Mouse (Mus musculus) adrenal gland, postnatal 4 days (tissue): ENCODE data around the gene Atxn10. TPM values are rescaled to one million over a fixed set of nuclear protein-coding genes. Genes with fewer than 3 reads are reported as not detected.
"Not testable (repeated sequence)": the region's sequence is repeated elsewhere in the genome, so short reads cannot be mapped to it uniquely, and the experiment has no call there.

ENCODE experiments used
- DNase-seq, 2 experiments: peaks; one replicate each; pipeline ENCODE4 v3.0.0; 2021 to 2022; ENCODE audit warnings: low spot score in 2 of 2, mixed read lengths in 2 of 2
- total RNA-seq, 2 experiments: library from RNA; stranded (reverse); gene quantifications; 2 replicates each; pipeline ENCODE4 v1.2.3; 2021

Atxn10 gene
- total RNA-seq, 2 experiments from 2014 or later = 149 to 156 TPM

DNA sequence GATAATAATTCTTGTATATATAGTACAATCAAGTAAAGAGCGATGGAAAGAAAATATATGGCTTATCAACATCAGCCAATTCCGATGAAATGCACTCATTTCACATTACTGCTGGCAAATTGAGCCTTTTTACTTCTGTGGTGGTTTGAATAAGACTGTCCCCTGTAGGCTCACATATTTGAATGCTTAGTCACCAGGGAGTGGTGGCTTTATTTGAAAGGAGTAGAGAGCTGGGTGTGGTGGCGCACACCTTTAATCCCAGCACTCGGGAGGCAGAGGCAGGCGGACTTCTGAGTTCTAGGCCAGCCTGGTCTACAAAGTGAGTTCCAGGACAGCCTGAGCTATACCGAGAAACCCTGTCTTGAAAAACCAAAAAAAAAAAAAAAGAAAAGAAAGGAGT, 2.5 kb upstream of the Atxn10 start:
- DNase-seq = not testable (repeated sequence)

DNA sequence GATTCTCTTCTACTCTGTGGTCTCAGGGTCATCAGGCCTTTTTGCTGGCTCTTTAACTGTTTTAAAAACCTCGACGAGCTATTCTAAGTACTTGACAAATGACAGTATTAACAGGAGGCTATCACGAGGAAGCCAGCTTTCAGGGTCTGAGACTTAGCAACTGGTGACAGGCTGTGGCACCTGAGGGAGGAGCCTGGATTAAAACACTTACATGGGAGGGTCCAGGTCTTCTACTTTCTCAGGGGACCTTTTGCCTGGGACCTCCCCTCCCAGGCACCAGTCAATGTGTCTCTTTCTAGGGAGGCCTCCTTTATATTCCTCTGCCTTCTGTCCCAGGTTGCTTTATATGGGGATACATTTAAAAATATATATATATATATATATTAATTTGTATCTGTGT, 1.8 kb upstream of the Atxn10 start:
- no peak for DNase-seq

DNA sequence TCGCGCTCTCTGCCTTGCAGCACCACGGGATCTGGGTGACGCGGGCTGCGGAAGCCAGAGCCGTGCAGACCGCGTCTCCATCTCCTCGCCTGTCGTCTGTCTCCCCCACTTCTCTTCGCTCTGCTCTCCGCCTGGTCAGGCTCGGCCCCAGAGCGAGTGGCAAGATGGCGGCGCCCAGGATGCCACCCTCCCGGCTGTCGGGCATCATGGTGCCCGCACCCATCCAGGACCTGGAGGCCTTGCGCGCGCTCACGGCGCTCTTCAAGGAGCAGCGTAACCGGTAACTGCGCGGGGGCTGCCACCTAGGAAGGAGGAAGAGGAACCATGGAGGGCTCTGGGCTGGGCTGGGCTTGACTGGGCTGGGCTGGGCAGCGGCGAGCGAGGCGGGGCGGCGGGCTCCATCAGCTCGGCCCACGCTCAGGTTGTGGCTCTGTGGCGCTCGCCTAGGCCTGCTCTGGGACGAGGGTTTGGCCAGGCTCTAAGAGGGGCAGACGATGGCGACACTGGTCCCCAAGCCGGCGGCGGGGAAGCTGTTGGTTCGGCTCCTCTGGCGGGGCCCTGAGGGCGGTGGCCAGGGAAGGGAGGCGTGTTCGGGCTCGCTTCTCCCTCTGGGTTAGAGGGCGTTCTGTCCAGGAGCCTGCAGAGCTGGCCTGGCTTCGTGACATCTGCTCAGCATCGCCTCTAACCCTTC, 401 bp downstream of the Atxn10 start:
- peak; percentile 58 to 59 for DNase-seq

DNA sequence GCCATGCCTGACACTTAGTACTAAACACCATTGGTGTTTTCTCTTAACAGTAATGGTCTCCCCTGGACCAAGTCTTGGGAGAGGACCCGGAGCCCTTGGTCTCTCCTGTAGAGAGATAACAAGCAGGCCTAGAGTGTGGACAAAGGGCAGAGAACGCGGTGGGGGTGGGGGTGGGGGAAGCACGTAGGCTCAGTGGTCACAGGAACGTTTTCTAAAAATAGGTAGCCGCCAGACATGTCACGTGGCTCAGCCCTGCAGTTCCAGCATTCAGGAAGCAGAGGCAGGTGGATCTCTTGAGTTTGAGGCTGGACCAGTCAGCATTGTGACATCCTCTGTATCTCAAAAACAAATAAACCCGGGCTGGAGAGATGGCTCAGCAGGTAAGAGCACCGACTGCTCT, 1.2 kb downstream of the Atxn10 start:
- no peak for DNase-seq

DNA sequence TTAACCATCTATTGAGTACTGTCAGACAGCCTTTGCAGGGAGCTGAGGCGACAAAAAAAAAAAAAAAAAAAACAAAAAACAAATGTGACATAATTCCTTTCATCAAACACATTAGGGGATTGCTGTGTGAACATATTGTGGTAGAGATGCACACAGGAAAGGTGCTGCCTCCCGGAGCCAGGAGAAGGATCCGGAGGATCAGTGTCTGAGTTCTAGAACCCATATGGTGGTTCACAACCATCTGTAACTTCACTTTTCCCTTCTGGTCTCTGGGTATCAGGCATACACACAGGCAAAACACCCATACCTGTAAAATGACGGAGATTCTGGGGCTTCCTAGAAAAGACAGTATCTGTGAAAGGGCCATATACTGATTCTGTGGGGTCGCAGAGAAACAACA, 1.9 kb downstream of the Atxn10 start:
- DNase-seq = no peak

DNA sequence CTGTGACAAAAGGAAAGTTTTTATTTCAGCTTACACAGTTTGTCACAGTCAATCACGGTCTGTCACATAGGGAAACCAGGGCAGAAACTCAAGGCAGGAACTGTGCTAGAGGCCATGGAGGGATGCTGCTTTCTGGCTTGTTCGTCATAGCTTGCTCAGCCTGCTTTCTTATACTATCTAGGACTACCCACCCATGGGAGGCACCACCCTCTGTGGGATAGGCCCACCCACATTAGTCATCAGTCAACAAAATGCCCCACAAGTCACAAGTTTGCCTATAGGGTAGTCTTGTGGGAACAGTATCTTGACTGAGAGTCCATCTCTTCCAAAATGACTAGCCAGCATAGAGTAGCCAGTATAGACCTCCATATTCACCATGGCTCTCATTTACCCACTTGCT, 6.2 kb downstream of the Atxn10 start:
- DNase-seq = no peak

DNA sequence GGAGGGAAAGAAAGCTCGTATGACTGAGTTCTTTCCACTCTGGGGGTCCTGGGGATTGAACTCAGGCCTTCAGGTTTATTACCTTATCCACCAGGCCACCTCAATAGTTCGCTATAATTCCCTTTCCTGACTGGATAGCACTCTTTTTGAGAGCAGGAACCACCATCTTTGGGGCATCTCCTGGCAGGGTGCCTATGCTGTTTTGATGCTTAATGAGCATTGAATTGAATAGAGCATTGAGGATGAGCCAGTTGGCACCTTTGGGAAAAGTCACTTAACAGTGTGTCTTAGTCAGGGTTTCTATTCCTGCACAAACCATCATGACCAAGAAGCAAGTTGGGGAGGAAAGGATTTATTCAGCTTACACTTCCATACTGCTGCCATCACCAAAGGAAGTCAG, 8.6 kb downstream of the Atxn10 start:
- no peak for DNase-seq

DNA sequence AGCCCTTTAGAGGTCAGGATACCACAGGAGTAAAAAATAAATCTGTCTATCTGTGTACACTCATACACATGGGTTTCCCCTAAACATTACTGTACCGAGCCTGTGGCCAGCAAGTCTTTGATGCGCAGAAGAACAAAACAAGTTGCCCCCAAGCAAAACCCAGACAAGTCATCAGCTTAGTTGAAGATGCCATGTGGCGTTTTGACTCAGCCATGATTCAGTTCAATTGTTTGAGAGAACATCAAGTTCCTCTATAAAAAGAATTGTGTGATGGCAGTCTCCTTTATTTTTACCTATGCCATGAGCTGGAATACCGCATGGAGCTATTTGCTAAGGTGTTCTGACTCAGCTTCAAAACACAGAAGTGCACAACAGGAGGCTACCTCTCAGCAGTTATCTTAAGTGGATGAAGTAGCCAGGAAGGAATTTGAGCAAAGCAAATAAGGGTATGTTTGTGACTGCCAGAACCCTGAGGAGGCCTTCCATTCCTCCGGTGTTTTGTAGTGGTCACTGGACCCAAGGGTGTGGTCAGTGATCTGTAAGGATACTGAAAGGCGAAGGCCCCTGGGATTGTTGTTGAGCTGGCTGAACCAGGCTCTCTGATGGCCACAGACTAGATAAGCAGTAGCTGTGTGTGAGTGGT, 11.1 kb downstream of the Atxn10 start:
- DNase-seq = no peak

DNA sequence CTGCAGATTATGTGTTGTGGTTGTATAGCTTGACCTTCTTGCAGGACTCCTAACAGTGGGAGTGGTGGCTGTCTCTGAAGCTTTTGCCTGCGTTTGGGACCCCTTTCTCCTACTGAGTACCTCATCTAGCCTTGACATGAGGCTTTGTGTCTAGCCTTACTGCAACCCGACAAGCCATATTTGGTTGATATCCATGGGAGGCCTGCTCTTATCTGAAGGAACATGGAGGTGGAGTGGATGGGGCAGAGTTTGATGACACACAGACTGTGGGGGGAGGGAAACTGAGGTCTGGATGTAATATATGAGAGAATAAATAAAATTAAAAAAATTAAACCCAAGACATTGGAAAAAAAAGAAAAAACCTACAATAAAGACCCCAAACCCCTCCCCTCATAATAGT, 14.1 kb downstream of the Atxn10 start:
- DNase-seq = no peak

DNA sequence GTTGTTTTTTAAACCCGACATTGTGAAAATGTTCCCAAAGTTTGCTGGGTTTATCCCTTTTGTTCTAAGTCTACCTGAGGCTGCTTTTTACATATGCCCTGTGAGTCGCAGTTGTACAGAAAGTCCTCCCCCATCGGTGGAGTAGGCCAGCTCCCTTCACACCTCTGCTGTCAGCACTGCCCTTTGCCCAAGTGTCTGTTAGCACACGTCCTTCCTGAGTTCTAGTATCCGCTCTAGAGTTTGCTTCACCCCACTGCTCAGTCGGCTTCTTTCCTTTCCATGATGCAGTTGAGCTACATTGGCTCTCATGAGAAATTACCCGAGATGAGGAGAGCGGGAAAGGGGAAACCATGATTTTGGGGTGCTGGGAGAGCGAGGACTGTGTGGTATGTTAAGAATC, 18.0 kb downstream of the Atxn10 start:
- DNase-seq = no peak

DNA sequence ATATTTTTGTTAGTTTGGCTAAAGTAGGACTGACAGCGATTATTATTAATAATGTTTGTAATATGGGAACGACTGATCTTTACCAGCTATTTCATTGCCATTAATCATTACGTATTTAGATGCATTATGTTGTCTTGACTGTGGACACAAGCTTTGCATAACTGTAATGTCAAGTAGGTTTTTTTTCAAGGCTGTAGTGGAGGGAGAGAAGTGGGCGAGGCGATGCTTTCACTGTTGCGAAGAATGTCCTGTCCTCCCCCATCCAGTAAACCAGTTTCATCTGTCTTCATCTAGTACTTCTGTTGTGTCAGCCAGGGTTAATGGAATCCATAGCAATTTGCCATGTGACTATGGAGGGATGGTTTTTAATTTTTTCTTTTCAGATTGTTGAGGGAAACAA, 20.1 kb downstream of the Atxn10 start:
- DNase-seq = no peak

DNA sequence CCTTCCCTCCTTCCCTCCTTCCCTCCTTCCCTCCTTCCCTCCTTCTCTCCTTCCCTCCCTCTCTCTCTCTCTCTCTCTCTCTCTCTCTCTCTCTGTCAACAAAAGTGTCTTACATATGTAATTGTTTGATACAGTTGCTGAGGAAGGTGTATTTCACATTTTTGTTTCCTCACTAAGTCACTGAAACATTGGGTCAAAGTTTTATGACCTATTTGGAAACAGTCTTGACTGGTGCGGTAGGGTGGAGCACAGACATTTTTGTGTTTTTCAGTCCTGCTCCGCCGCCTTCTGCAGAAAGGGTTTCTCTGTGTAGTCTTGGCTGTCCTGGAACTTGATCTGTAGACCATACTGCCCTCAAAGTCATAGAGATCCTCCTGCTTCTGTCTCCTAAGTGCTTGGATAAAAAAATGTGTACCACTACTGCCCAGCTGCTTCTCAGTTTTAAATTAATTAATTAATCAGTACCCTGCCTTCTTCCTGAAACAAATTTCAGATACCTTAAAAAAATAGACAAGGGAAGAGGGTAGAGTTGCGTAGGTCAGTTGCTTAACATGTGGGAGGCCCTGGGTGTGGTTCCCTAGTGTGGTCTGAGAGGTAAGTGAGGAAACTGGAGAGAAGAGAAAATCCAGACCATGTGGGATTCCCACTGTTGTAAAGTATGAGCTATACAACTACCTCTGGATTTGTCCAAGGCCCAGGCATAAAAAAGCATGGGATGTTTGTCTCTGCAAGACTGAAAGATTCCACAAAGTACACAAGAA, 21.6 kb downstream of the Atxn10 start:
- DNase-seq = no peak

DNA sequence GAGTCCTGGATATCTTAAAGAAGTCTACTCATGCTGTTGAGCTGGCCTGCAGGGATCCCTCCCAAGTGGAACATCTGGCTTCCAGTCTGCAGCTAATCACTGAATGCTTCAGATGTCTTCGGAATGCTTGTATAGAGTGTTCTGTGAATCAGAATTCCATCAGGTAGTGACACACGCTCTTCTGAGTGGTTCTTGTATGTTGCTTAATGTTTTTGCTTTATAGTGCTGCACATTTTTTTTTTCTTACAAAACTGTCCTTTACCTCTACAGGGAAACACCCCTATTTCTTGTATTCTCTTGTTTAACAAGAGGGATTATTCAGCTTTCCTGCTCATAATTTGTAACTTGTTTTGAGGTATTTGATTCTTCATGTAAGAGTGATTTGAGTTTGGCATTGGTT, 23.4 kb downstream of the Atxn10 start:
- no peak for DNase-seq

DNA sequence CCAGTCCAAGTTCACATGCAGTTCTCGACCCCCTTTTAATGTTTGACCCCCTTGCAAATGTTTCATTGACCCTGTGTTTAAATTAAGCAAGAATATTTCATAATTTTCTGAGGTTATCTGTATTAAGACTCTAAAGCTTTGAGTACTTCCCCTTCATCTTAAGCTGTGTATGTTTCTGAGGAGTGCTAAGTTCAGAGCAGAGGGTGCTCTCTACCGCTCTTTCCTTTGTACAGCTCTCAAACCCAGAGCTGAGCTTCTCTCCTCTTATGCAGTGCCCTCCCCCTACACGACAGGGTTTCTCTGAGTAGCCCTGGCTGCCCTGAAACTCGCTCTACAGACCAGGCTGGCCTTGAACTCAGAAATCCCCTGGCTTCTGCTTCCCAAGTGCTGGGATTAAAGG, 23.9 kb downstream of the Atxn10 start:
- no peak for DNase-seq

DNA sequence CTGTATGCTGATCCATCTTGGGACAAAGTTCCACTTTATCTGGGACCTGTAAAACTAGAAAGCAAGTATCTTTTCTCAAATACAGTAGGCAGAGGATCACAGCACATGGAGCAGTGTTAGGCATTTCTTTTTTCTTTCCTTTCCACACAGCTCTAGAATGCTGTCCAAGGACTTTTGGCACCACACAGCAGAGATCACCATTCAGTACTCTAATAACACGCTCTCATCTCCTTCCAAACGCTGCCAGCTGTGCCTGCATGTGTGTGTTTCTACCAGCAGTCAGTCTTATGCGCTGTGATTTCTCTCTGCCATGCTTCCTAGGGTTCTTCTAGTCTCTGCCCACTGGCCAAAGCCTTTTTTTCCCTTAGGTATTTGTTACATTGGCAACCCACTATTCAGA, 28.3 kb downstream of the Atxn10 start:
- no peak for DNase-seq

DNA sequence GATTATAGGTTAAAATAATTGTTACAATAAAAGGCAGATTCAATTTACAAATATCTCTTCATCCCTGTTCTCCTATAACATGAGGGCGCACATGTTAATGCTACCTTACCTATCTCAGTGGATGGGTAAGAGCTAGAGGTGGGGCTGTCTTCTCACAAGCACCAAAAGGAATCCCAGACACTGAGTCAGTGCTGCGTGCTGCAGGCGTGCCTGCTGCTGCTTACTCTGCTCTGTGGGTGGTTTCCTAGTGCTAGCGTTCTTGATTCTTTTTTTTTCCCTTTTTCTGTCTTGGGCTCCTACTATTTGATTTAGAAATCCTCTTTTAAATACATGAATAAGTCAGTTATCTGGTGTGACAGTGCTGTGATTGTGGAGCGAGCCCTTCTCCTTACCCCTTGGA, 30.9 kb downstream of the Atxn10 start:
- no peak for DNase-seq

DNA sequence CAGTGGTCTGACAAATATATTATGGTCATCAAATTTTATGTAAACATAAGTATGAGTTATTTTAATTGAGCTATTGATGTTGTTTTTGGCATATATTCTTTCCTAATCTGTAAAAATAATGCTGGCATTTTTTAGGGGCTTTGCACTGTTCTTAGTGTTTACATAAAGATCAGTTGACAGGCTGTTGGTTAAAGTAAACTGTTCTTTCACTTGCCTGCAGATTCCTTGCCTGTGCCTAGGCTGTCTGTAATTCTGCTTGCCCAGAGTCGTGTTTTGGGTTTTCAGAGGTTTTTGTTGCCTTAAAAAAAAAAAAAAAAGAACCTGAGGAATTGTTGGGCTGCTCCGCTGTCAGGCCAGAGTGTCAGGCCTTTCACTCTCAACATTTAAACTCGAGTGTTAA, 33.7 kb downstream of the Atxn10 start:
- no peak for DNase-seq

DNA sequence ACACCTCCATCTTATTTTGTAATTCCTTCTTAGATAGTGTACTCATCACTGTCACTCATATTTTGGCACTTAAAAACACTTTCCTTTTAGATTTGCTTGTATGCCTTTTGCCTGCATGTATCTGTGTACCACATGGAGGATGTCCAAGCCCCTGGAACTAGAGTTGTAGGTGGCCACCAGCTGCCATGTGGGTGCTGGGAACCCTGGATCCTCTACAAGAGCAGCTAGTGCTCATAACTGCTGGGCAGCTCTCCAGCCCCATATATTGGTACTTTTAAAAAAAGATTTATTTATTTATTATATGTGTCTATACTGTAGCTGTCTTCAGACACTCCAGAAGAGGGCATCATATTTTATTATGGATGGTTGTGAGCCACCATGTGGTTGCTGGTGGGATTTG, 37.1 kb downstream of the Atxn10 start:
- DNase-seq = no peak

DNA sequence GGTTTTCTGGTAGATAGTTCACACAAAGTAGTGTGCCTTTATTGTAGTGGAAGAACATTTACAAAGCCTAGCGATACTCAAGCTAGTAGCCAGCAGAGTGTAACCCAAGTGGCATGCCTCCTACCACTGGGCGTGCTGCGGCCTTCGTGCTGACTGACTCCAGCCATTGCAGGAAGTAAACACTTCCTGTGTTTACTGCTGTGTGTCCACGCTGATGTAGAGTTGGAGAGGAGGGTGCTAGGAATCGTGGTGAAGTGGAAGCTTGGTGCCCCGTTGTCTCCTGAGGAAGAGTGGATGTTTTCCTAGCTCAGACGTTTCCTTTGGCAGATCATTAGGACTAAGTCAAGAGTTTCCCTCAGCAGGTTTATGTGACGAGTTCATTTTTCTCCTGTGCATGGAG, 47.4 kb downstream of the Atxn10 start:
- DNase-seq = no peak

DNA sequence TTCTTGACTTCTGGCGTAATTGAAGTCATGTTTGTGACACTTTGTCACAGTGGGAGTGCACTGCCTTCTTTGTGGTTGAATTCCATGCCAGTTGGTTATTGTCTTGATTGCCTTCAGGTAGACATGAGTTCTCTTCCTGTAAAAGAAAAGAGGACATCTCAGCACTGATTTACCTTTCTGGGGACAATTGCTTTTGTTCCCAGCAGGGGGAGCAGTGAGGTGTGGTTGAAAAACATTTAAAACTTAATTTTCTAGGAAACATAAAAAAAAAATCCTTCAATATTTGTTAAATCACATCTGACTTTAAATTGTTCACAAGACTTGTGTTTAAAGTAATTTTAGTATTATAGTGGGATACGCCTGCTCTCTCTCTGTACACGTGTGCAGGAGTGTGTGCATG, 52.7 kb downstream of the Atxn10 start:
- DNase-seq = no peak

DNA sequence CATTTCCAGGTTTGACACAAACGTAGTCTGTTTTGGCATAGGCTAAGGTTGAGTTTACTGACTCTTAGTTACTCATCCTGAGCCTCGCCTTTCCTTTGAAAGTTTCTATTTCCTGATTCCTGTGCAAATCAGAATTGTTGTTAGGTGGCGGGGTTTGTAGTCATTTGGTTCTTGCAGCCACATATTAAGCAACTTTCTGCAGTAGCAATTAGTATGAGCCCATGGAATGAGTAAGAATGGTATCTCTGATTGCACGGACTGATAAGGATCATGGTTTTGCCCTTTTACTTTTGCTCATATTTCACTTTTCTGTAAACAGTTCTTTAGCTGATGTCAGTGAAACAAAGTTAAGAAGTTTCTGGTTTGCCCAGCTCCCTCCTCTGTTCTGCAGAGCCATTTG, 53.9 kb downstream of the Atxn10 start:
- no peak for DNase-seq

DNA sequence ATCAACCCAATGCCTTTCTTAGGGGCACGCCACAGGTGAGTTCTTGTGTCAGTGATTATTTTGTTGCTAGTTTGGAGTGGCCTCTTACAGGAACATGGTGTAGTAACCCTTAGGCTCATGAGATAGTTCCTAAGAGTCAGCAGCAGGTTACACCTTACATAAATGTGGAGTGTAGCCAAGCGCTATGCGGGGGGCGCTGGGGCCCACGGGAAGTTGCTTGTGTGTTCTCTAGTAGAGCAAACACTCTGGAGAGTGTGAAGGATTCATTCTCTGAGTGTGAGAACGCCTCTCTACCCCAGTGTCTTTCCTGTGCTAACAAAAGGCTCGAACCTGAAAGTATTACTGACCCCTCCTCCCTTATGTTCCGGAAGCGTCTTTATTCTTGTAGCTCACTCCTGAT, 59.3 kb downstream of the Atxn10 start:
- DNase-seq = no peak

DNA sequence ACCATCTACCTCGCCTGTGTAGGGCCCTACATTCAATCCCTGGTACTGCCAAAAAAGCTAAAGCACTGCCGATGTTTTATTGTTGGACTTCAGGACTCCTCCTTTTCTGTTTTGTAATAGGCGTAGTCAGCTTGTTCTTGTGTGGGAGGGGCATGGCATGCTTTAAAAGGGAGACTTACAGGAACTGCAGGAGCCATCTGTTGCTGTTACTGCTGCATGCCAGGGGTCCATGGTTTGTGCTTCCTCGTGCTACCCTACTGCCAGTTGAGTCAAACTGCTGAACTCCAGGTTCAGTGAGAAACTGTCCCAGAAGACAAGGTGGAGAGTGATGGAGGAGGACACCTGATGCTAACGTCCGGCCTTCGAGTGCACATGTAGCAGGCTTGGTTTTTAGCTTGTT, 65.9 kb downstream of the Atxn10 start:
- no peak for DNase-seq
